Mouse (Mus musculus) E14TG2a.4 (cell line): ENCODE results near the gene Rasgrp2.

Experiments
- CTCF ChIP-seq: conservative IDR thresholded peaks from 2 replicates; pipeline ENCODE4 v1.5.1; 2014; ENCODE audit warnings: low read length
- POU5F1 ChIP-seq: IDR thresholded peaks from 2 replicates; pipeline ENCODE4 v1.6.1; 2014; ENCODE audit warnings: low read length, borderline replicate concordance

DNA sequence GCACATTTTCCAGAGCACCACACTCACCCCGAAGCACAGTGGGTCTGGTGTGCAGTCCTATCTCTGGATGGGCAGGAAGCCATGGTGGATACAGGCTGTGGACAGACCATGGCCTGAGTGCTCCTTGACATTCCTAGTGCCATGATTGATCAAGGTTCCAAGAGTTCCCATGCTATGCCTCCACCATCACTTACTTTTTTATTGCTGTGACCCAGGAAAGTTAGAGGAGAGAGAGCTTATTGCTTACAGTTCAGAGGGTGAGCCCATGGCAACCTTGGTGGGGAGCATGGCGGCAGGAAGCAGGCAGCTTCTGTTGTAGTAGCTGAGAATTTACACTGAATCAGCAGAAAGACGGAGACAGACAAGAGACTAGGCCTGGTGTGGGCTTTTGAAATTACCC lies 37.8 kb upstream of the Rasgrp2 start:
- TF ChIP-seq CTCF (no peak), POU5F1 (no peak)
